Mouse (Mus musculus): ENCODE results near the gene Eipr1. TPM values are rescaled to one million over a fixed set of nuclear protein-coding genes. Genes with fewer than 3 reads are reported as not detected.

Eipr1 gene
- total and polyA plus RNA-seq, 3 experiments: 33.3 to 35.4 (median 34.4) TPM

GRCm38 (mm10) chr12:28710566-28711185 is 40.9 kb upstream of the Eipr1 start:
- TF ChIP-seq JUN (IDR thresholded peaks at IDR 0.05; ENCODE audit: insufficient read depth, low read depth, low read length) (no peak), ZMIZ1 (IDR thresholded peaks at IDR 0.05; ENCODE audit: low read depth, low read length) (no peak), MAX (IDR thresholded peaks at IDR 0.05; ENCODE audit: low read length) (no peak), ETS1 (conservative IDR thresholded peaks at IDR 0.05; ENCODE audit: low read depth, low read length) (no peak), BHLHE40 (IDR thresholded peaks at IDR 0.05; ENCODE audit: low read depth, low read length) (no peak), ZKSCAN1 (IDR thresholded peaks at IDR 0.05; ENCODE audit: borderline replicate concordance, low read depth, low read length) (no peak), CHD1 (IDR thresholded peaks at IDR 0.05; ENCODE audit: low read depth, low read length) (no peak), NRF1 (IDR thresholded peaks at IDR 0.05; ENCODE audit: low read depth, low read length) (no peak)
- H3K27ac ChIP-seq (ENCODE audit: insufficient read depth, low read depth): no peak overlapping the region
- H3K4me3 ChIP-seq (replicated peaks in 1 of 3; ENCODE audit: low read depth in 2 of 3, low read length in 2 of 3, poor library complexity in 1 of 3): no peak overlapping the region
- H3K79me2 ChIP-seq (replicated peaks; ENCODE audit: control insufficient read depth, extremely low read depth, insufficient read depth, poor library complexity, severe bottlenecking): no peaks in the 10 kb centered on the region
- H3K36me3 ChIP-seq (replicated peaks in 1 of 2; ENCODE audit: control insufficient read depth in 1 of 2, insufficient read depth in 1 of 2, low read length in 1 of 2): peaks cover 53 to 93% of the 10 kb centered on the region in 2 experiments
- dilution Hi-C loops (cut with MboI; ENCODE audit: extremely low pct_ligation_motif_present, extremely low pct_unique_long_range_greater_than_20kb, low sequenced_read_pairs): no loop called here
- no peak overlapping the region for H3K9ac ChIP-seq (ENCODE audit: insufficient read depth, low read depth)
- H3K4me2 ChIP-seq (ENCODE audit: insufficient read depth, low read depth, poor library complexity, severe bottlenecking): no peak overlapping the region
- in situ Hi-C loops (cut with MboI; ENCODE audit: low pct_ligation_motif_present, low pct_unique_long_range_greater_than_20kb, low sequenced_read_pairs): no loop called here
- no peaks in the 10 kb centered on the region for H3K9me3 ChIP-seq (replicated peaks; ENCODE audit: low read length)
- H3K27me3 ChIP-seq (replicated peaks): no peaks in the 10 kb centered on the region
- DNase-seq (ENCODE audit: extremely low read depth): no peak
- peaks cover 8 to 31% of the 10 kb centered on the region in 2 experiments for H3K4me1 ChIP-seq (ENCODE audit: control insufficient read depth in 1 of 2, insufficient read depth in 2 of 2)

- no peak overlapping the region for H3K4me2 ChIP-seq (ENCODE audit: insufficient read depth, low read depth, poor library complexity, severe bottlenecking)
- H3K4me1 ChIP-seq (ENCODE audit: control insufficient read depth in 1 of 2, insufficient read depth in 2 of 2): peaks cover 8 to 50% of the 10 kb centered on the region in 2 experiments
- no peak overlapping the region for H3K27ac ChIP-seq (ENCODE audit: insufficient read depth, low read depth)
- H3K79me2 ChIP-seq (replicated peaks; ENCODE audit: control insufficient read depth, extremely low read depth, insufficient read depth, poor library complexity, severe bottlenecking): no peaks in the 10 kb centered on the region
- H3K36me3 ChIP-seq (replicated peaks in 1 of 2; ENCODE audit: control insufficient read depth in 1 of 2, insufficient read depth in 1 of 2, low read length in 1 of 2): peaks cover 59 to 88% of the 10 kb centered on the region in 2 experiments
- TF ChIP-seq JUN (IDR thresholded peaks at IDR 0.05; ENCODE audit: insufficient read depth, low read depth, low read length) (no peak), ETS1 (conservative IDR thresholded peaks at IDR 0.05; ENCODE audit: low read depth, low read length) (peak; percentile 15; the same call in 1 of the 2 replicates), BHLHE40 (IDR thresholded peaks at IDR 0.05; ENCODE audit: low read depth, low read length) (peak; percentile 65), MXI1 (IDR thresholded peaks at IDR 0.05; ENCODE audit: low read depth, low read length) (no peak), SMC3 (IDR thresholded peaks at IDR 0.05; ENCODE audit: low read depth, low read length) (no peak), MEF2A (IDR thresholded peaks at IDR 0.05; ENCODE audit: borderline replicate concordance, low read depth, low read length) (no peak), MAFK (IDR thresholded peaks at IDR 0.05; ENCODE audit: insufficient replicate concordance, low read length) (no peak), EP300 (IDR thresholded peaks at IDR 0.05; ENCODE audit: low read length) (no peak), IRF4 (IDR thresholded peaks at IDR 0.05; ENCODE audit: low read depth, low read length) (no peak), HCFC1 (IDR thresholded peaks at IDR 0.05; ENCODE audit: low read depth, low read length) (no peak), CTCF (conservative IDR thresholded peaks at IDR 0.05 in 1 of 2, IDR thresholded peaks at IDR 0.05 in 1 of 2; ENCODE audit: low read depth in 2 of 2, low read length in 2 of 2) (no peak), TCF12 (IDR thresholded peaks at IDR 0.05; ENCODE audit: low read depth, low read length) (no peak), CHD1 (IDR thresholded peaks at IDR 0.05; ENCODE audit: low read depth, low read length) (no peak), ZMIZ1 (IDR thresholded peaks at IDR 0.05; ENCODE audit: low read depth, low read length) (no peak)
- H3K9ac ChIP-seq (ENCODE audit: insufficient read depth, low read depth): no peak overlapping the region
- H3K4me3 ChIP-seq (replicated peaks in 1 of 3; ENCODE audit: low read depth in 2 of 3, low read length in 2 of 3, poor library complexity in 1 of 3): no peak overlapping the region
- in situ Hi-C loops (cut with MboI; ENCODE audit: low pct_ligation_motif_present, low pct_unique_long_range_greater_than_20kb, low sequenced_read_pairs) (no loop called here), dilution Hi-C loops (cut with MboI; ENCODE audit: extremely low pct_ligation_motif_present, extremely low pct_unique_long_range_greater_than_20kb, low sequenced_read_pairs) (no loop called here)
- H3K9me3 ChIP-seq (replicated peaks; ENCODE audit: low read length): no peaks in the 10 kb centered on the region
- H3K27me3 ChIP-seq (replicated peaks): no peaks in the 10 kb centered on the region
- DNase-seq (ENCODE audit: extremely low read depth): peak; percentile 18
These were observed 36.6 kb upstream of the Eipr1 start for GRCm38 (mm10) chr12:28714822-28715632.

Measured in CH12.LX (cell line).